ENCODE assay signal across 8 mouse cellular contexts in the genomic region with DNA sequence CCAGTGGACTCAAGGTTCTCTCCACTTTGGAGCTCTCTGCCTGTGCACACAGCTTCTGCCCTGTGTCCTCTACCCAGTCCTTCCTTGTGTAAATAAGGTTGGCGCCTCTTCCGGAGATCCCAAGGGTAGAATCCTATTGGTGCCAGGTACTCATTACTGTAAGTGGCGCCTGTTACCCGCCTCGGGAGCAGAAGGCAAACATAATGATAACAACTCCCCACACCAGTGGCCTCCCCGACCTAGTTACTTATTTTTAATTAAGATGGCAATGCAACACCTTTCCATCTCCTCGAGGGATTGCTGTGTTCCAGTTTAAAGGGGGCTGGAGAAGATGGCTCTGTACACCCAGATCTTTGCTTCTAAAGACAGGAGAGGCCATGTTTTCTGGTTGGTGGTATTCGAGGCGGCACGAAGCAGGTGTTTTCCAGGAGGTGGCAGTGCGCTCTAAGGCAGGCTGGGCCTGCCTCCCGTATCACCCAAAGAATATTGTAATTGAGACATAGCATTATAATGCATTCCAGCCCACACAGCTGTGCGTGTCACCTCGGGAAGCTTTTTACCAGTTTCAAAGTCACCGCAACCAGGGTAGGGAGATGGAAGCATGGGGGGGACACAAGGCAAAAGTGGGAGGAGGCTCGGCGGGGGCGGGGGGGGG.
DNase-seq lines count a peak whose midpoint lies in the region; ATAC-seq and TF ChIP-seq lines count a peak whose summit lies in the region.

No protein-coding gene starts in this region.

- ATAC-seq in forebrain, embryonic 12.5 days (ENCODE audit: low FRiP score), result peak; percentile 57
- peak; percentile 77 to 92 for ATAC-seq in hematopoietic stem cell, adult 5-6 weeks (replicated peaks in 1 of 2; ENCODE audit: insufficient read depth in 1 of 2, low FRiP score in 2 of 2, low TSS enrichment in 1 of 2, low read depth in 1 of 2, poor library complexity in 2 of 2, severe bottlenecking in 2 of 2)
- ATAC-seq in erythroid progenitor cell, adult 5-6 weeks (replicated peaks; ENCODE audit: low FRiP score, poor library complexity, severe bottlenecking), result no peak

- H3K4me3 ChIP-seq in forebrain, embryonic 12.5 days (replicated peaks), result no peak overlapping the region
- H3K4me3 ChIP-seq in layer of hippocampus, adult 2 months, result 0 out of 2 replicates have a peak overlapping the region, but pooled peaks have one; percentile 6

- H3K4me1 ChIP-seq in forebrain, embryonic 12.5 days, result peaks cover 16% of the 10 kb centered on the region; the same call in 1 of the 2 replicates

- peak; percentile 45 to 64 for DNase-seq in CD8-positive naive resting alpha-beta T cell, adult 2 months (ENCODE audit: low read depth in 2 of 2, low spot score in 2 of 2)
- peak; percentile 56 to 68 for DNase-seq in adrenal gland, postnatal 36 days
- peak; percentile 45 to 51 for DNase-seq in layer of hippocampus, adult 2 months (ENCODE audit: low spot score in 2 of 2)
- DNase-seq in lung, postnatal 14 days, result peak; percentile 65
- peak; percentile 52 for DNase-seq in right cerebral cortex, postnatal 14 days

- no peak overlapping the region for H3K27ac ChIP-seq in forebrain, embryonic 12.5 days
- H3K27ac ChIP-seq in layer of hippocampus, adult 2 months, result peak overlapping the region; percentile 7; the same call in 1 of the 2 replicates

- no peaks in the 10 kb centered on the region for H3K36me3 ChIP-seq in forebrain, embryonic 12.5 days (replicated peaks)

- no peak overlapping the region for H3K9ac ChIP-seq in forebrain, embryonic 12.5 days

- peak; percentile 82 for TF ChIP-seq CTCF in layer of hippocampus, adult 2 months (conservative IDR thresholded peaks at IDR 0.05)

- no peak overlapping the region for H3K4me2 ChIP-seq in forebrain, embryonic 12.5 days

- WGBS in forebrain, embryonic 12.5 days, result 65% methylated on average over 18 of the region's 18 CpGs

- no peaks in the 10 kb centered on the region for H3K9me3 ChIP-seq in forebrain, embryonic 12.5 days

- H3K27me3 ChIP-seq in forebrain, embryonic 12.5 days, result no peaks in the 10 kb centered on the region
